Mouse (Mus musculus) left cerebral cortex, postnatal 14 days (tissue): ENCODE data around the gene Tmem179. TPM values are rescaled to one million over a fixed set of nuclear protein-coding genes. Genes with fewer than 3 reads are reported as not detected.
A peak's percentile ranks its signal among the peaks of the same experiment; 100 is the strongest.

ENCODE experiments used
- DNase-seq, 2 experiments: peaks; one replicate each; pipeline ENCODE4 v3.0.0; 2021 to 2022; ENCODE audit warnings: low spot score in 2 of 2, mixed read lengths in 1 of 2
- intact Hi-C: fragments of 180-260 bp; cut with DNase I; formaldehyde crosslinking; loops from one replicate; pipeline ENCODE4 v1.15.1; 2025
- total RNA-seq, 2 experiments: library from RNA; stranded (reverse); gene quantifications; 2 replicates each; pipeline ENCODE4 v1.2.3; 2021

The Tmem179 gene
- total RNA-seq, 2 experiments from 2014 or later, result 138 to 146 TPM

DNA sequence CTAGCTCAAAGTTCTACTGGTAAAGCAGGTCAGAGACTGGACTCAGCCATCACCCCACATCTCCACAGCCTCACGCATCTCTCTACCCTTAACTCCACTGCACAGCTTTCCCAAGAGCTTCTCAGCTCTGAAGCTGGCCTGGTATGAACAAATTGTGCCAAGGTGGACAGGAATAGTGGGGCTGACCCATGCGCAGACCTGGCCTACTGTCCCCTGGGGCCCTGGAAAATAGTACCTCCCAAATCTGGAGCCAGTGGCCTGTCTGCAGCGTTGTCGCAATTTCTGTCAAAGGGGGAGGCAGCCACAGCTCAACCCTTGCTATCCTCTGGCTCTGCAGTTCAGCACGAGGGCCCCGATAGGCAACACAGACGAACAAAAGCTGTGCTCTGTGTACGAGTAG lies 27.4 kb downstream of the Tmem179 start, which contains the start of gene A530016L24Rik:
TSS of gene A530016L24Rik (plus strand) at position 315 of the 400 bp plus-strand sequence.
- no peak for DNase-seq
- intact Hi-C loops, result no loop called here

DNA sequence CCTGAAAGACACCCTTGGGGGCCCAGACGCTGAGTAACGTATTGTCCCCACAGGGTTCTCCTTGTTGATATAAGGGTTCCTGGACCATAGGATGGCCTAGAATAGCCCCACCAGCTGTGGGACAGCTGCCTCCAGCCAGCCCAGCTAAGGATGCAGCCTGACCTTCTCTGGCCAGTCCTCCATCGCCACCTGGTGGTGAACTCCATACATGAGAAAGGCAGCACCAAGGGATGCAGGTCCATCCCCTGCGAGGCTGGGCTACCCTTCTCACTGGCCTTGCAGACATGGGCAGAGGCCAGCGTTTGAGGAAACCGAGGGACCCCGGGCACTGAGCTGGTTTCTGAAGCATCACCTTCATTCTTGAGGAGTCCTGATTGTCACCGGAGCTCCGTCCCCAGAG lies 42.8 kb downstream of the Tmem179 start:
- intact Hi-C loops, result loop anchor here (1.0 kb wide), 1 partner anchor 328 kb away; no protein-coding TSS in a partner anchor
- DNase-seq, result peak; percentile 67 to 88

DNA sequence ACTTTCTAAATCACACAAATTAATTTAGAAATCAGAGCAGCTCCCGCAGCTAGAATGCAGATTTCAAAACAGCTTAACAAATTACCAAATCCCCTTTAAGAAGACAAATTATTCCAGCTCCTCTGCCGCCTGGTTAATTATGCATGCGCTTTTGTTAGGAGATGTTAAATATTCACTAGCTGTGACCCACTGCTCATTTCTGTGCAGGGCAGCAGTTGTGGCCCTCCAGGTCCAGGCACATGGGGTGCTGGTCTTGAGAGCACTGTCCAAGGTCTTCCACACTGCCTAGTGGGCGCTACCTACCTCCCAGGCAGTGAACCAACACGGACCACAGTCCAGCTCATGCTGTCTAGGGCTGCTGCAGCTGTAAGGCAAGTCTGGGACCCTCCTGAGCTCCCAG lies 46.3 kb downstream of the Tmem179 start:
- no peak for DNase-seq
- intact Hi-C loops, result no loop called here

DNA sequence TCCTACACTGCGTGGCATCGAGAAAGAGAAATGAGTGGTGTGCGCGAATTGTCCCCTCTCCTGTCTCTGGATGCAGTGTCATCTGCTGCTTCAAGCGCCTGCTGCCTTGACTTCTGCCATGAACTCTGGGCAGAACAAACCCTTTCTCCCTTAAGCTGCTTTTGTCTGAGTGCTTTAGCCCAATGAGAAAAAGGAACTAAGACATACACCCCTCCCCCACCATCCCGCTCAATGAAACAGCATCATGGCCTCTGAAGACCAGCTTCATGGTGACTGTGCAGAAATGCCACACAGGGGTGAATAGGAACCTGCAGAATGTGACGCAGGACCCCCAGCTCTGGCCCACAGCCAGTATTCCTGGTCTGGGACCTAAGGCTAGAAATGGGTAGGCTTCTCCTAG lies 47.2 kb downstream of the Tmem179 start:
- intact Hi-C loops, result no loop called here
- DNase-seq, result no peak

DNA sequence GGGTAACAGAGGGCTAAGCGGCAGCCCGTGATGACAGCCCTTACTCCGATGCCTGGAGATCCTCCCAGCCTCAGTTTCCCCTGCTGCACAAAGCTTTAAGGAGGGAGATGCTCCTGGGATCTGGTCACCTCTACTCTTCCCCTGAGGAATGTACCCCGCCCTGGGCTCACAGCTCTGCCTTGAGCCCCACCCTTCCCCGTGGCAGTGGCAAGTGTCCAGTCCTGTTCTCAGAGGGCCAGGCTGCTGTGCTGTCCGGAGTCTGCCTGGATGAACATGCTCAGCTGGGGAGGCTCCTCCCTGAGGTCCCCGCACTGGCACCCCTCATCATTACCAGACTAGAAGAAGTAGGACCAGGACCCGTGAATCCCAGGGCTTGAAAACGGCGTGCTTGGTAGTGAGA lies 49.2 kb downstream of the Tmem179 start:
- DNase-seq, result no peak
- intact Hi-C loops, result no loop called here

DNA sequence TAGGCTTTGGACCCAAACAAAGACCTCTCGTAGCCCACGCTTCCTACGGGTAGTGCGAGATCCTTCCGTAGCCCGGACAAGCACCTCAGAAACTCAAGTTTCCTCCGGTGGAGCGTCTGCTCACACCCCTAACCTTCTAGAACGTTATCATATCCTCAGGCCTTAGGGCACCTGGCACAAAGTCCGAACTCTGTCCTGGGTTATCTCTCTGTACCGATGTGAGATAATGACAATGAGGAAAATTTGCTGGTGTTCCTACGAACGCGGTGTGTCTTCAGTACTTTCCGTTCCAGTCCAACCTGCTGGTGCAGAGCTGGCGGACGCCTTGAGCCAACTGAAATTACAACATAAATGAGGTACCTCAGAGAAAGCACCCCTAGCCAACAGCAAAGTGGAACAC lies 50.6 kb downstream of the Tmem179 start:
- intact Hi-C loops, result no loop called here
- DNase-seq, result no peak

DNA sequence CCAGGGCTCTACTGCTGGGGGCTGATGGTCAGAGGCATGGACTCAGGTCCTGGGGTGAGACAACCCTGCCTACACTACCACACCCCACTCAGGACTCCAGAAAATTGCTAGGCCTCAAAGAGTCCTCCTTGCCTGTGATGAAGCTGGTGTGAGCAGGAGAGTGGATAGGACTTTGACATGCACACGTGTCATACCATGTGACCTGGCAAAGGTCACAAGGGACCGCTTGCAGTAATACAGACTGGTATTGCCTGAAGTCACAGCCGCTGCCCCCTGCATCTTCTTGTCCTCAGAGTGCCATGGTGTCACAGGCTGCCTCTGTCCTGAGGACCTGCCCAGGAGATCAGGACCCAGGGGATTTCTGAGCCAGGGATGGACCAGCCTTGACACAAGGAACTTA lies 52.0 kb downstream of the Tmem179 start:
- intact Hi-C loops, result no loop called here
- no peak for DNase-seq

DNA sequence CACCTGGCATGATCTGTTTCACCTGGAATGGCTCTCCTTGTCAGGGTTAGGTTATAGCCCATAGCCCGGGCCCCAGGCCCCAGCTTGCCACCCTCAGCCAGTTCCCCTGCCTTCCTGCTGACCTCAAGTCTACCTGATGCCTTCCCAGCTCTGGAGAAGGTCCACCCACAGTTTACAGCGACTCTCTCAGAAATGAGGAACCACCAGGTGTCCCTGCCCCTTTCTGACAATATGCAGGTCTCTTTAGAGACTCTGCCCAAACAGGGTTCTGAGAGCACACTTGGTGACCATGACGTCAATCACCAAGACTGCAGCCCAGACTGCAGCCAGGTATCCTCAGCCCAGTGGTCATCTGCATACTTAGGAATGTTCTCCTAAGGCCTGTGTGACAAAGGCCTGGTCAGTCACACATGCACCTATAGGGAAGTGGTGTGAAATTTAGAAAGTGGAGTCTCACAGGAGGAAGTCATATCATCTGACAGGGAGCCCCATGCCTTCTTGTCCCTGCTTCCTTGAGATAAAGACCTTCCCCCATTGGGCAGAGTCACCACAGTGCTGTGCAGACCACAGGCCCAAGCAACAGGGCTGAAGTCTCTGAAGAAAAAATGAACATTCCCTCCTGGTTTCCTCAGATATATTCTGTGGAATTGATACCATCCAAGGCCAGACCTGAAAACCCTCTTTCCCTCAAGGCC lies 52.6 kb downstream of the Tmem179 start:
- intact Hi-C loops, result no loop called here
- DNase-seq, result no peak

DNA sequence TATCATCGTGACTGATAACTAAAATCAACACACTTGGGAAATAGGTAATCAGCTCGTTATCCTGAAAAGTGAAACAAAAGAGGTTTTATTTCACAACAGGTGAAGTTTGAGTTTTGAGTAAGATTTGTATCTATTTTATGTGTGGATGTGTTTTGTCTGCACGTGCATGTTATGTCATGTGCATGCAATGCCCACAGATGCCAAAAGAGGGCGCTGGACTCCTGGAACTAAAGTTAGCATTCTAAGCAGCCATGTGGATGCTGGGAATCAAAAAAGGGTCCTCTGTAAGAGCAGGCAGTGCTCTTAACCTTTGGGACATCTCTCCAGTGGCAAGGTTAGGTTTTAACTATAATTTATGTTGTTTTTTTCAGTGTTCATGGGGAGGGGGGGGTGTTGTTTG lies 53.3 kb downstream of the Tmem179 start:
- DNase-seq, result no peak
- intact Hi-C loops, result no loop called here

DNA sequence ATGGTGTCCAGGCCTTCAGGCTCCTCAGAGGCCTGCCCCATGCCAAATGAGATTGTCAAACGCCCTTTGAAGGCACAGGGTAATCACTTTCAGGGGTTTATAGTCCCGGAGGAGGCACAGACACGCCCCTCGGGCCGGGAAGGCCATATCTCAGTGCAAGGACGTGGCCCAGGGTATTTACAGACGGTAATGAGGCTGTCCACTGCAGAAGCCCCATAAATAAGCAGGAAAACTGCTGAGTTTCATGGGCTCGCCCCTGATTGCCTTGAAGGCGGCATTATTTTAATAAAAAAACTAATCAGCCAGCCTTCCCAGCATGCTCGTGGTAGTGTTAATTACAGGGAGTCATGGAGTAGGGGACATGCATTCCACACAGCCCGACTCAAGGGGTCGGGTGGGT lies 54.1 kb downstream of the Tmem179 start:
- intact Hi-C loops, result no loop called here
- no peak for DNase-seq

DNA sequence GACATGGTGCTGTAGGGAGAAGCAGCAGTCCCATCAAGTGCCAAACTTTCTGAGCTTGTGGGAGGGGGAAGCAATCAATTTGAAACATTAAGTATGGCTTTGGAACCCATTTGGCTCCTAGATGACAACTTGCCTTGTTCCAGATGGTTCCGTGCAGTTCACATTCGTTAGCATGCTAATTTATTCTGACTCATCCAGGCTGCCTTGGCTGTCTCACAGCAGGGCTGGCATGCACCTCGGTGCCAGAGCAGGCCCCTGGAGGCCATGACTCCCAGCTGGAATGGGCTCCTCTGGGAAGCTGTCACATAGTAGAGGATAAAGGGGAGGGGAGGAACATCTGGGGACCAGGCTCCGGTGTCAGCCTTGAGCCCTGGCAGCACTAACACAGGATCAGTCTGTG lies 58.7 kb downstream of the Tmem179 start:
- peak; percentile 73 to 84 for DNase-seq
- intact Hi-C loops, result no loop called here

DNA sequence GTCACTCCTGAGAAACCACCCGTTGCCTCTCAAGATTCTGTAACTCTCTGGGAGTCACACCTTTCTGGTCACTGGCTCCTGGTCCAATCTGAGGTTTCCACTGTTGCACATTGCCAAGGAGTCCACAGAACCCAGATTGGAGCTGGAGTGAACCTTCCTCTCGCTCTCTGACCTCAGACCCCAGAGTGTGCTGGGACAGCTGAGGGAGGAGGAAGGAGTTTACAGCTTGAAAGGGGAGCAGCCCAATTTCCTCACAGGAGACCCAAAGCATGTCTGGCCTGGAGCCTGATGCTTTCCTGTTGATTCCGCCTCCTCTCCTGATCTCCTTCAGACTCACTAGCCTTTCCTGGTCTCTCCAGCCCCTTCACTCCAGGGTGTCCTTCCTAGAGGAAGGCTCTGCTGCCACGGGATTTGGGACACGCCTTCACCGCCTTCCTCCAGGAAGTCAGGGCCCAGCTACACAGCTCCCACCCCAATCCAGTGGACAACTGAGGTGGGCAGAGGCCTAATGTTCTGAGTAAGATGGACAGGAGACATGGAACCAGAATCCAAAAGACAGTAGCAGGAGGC lies 60.3 kb downstream of the Tmem179 start:
- intact Hi-C loops, result no loop called here
- no peak for DNase-seq

DNA sequence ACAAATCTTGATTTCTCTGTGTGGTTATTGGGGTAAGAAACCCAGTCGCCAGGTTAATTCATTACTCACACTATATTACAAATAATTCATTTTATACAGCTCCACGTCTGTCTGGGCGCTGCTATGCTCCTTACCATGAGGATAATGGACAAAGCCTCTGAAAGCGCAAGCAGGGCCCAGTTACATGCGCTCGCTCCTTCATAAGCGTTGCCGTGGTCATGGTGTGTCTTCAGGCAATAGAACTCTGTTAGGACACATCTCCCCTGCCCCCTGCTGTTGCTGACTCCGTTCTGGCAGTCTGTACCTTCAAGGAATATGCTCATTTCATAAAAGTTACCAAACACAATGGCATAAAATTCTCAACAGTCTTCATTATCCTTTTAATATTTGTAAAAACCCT lies 64.7 kb downstream of the Tmem179 start:
- intact Hi-C loops, result loop anchor here (5.0 kb wide), 1 partner anchor 305 kb away; the partner anchor contains the start of gene Kif26a
- no peak for DNase-seq

DNA sequence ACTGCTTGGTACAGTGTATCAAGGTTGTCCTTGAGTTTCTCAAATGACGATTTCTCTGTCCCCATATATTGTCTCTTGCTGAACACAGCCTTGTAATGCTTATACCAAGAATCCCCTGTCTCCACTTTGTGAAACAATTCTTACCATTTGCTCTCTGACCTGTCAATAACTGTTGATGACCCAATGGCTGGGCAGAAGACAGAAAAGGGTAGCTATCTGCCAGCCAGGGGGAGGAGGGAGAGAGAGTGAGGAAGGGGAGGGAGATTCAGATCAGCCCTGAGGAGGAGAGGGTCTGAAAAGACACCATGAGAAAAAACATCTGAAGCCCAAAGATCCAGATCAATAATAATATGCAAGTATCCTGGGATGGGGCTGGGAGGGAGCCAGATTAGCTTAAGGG lies 65.2 kb downstream of the Tmem179 start:
- no peak for DNase-seq
- intact Hi-C loops, result loop anchor here (5.0 kb wide), 1 partner anchor 304 kb away; the partner anchor contains the start of gene Kif26a

DNA sequence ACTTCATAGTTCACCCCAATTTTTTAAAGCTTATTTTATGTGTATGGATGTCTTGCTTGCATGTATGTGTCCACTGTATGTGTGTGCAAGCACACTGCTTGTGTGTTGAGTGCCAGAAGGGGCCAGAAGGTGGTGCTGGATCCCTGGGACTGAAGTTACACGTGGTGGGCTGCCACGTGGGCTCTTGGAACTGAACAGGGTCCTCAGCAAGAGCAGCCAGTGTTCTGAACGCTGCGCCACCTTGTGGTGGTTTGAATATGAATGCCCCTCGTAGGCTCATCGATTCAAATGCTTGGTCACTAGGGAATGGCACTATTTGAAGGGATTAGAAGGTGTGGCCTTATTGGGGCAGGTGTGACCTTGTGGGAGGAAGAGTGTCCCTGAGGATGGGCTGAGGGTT lies 65.7 kb downstream of the Tmem179 start:
- intact Hi-C loops, result loop anchor here (5.0 kb wide), 1 partner anchor 304 kb away; the partner anchor contains the start of gene Kif26a
- DNase-seq, result peak; percentile 56 to 64

Other genes starting within 250 kb of the Tmem179 start
- under 1 TPM; 0.33 to 0.44 TPM for gene A530016L24Rik, start 27.3 kb downstream of the Tmem179 start, total RNA-seq
- 10 to 100 TPM; 70.1 to 84.3 TPM for gene Inf2, start 72.0 kb upstream of the Tmem179 start, total RNA-seq
- gene Adssl1, start 103.3 kb upstream of the Tmem179 start, total RNA-seq, result 1 to 10 TPM; 6.5 to 8.4 TPM
- gene Siva1, start 127.9 kb upstream of the Tmem179 start, total RNA-seq, result 10 to 100 TPM; 14.5 to 16.8 TPM
- 100 to 1,000 TPM; 137 to 144 TPM for gene Akt1, start 158.1 kb upstream of the Tmem179 start, total RNA-seq
- gene Zbtb42, start 162.1 kb upstream of the Tmem179 start, total RNA-seq, result under 1 TPM; 0.25 to 0.68 TPM
- gene Cep170b, start 203.7 kb upstream of the Tmem179 start, total RNA-seq, result 100 to 1,000 TPM; 223 to 225 TPM
- 10 to 100 TPM in 1 of 2 experiments, 1 to 10 TPM in 1; 9.8 to 11.4 TPM for gene Pld4, start 243.9 kb upstream of the Tmem179 start, total RNA-seq